Mouse (Mus musculus) retina, embryonic 14.5 days (tissue): ENCODE measurements around the gene Cby3.

Source experiments
- DNase-seq: peaks from one replicate; pipeline ENCODE4 v3.0.0-alpha.2; 2015; ENCODE audit warnings: low spot score

Cby3 gene

DNA sequence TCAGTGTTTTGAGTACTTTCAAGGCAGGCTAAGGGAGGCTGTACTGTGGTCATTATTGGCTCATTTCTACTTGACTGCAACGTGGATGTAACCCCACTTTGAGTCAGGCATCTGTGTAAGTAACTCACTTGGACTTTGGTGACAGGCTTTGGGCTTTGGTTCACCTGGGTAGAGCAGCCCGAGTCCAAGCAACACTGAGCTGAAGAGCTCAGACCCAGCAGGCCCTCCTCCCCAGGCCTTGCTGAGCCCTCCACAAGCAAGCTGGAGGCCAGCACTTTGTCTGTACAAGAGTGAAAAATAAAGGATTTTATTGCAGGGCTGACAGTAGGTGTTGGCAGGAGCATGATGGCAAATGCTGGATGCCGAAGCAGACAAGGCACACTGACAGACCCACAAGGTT, 34.7 kb downstream of the Cby3 start:
- no peak for DNase-seq

GRCm38 (mm10) chr11:50389616-50390015, 35.4 kb downstream of the Cby3 start:
- no peak for DNase-seq

- no peak for DNase-seq
These were observed 37.2 kb downstream of the Cby3 start for GRCm38 (mm10) chr11:50391272-50391960.

DNA sequence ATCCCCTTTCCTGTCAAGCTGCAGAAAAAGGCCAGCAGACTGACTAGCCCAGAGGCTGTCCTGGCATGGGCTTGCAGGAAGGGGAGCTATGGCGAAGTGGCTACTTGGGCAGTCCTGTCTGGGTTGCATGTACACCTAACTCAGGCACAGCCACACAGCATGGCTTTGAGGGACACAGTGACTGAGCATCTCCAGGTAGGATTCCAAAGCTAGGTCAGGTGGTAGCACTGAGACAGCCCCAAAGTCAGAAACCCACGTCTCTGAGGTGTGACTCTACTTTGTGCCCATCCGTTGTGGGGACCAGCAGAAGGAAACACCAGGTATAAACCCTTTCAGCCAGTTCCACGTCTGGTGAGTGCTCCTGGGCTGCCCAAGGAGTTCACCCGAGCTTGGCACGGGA, 39.0 kb downstream of the Cby3 start:
- no peak for DNase-seq

GRCm38 (mm10) chr11:50394731-50395130, 40.5 kb downstream of the Cby3 start:
- no peak for DNase-seq

GRCm38 (mm10) chr11:50396766-50397307, 42.6 kb downstream of the Cby3 start:
- DNase-seq: no peak

- no peak for DNase-seq
These were observed 43.1 kb downstream of the Cby3 start for GRCm38 (mm10) chr11:50397316-50397715.

- no peak for DNase-seq
These were observed 44.5 kb downstream of the Cby3 start for GRCm38 (mm10) chr11:50398803-50399202.

DNA sequence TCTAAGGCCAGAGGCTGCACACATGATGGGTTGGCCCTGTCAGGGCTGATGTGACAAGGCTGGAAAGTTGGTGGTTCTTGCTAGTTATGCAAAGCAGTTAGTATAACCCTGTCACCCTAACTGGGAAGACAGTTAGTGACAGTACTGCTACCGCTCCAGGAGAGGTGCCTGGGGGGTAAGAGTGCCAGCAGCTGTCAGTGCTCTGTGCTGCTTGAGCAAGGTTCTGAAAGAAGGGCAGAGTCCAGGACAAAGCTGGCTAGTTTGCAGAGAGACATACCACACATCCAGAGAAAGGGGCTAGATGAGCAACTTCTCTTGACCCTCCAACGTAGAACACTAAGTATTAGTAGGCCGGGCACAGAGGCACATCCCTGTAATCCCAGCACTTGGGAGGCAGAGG, 48.2 kb downstream of the Cby3 start:
- no peak for DNase-seq

DNA sequence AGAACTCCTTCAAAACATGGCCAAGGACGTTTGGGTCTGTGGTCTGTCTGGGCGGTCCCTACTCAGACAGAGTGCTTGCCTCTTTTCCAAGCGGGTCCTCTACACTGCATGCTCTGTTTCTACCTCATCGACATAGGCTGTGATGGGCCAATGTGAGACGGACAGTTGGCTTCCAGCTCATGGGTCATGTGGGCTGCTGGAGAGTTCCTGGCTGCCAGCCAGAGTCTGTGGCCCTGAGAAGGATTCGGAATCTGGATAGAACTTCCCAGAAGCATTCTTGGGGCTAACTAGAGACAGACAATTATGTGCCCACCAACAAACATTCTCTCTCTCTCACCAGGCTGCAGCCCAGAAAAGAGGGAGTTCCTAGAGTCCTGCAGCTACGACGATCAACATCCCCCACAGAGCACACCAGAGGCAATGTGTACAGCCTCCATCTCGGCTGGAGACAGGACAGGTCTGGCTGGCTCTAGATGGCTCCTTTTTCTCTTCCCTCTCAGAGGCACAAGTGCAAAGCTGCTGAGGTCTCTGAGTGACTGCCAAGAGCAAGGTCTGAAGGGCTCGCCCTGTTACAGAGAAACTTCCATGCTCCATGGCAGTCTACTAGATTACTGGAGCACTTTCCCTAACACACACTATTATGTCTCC, 49.2 kb downstream of the Cby3 start:
- DNase-seq: no peak

DNA sequence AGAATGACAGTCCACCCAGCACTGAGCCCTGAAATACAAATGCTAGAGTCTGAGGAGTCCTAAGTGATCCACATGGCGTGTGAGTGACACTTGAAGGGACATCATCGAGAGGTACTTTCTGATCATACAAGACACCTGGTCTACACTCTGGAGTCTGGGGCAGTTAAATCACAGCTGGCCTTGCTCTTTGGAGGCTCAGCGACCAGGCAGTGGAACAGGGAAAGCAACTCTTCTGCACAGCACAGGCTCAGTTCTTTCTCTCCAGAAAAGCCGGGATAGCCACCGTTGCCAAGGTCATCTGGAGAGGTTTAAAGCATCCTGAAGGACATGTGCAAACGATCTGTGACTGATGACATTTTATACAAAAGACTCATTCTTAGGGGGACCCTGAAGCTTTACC, 53.0 kb downstream of the Cby3 start:
- no peak for DNase-seq
